Mouse (Mus musculus) cerebellum, adult (tissue): ENCODE data around the gene Rfpl4.
"Not testable (repeated sequence)": the region's sequence is repeated elsewhere in the genome, so short reads cannot be mapped to it uniquely, and the experiment has no call there.

Experiments used
- ATAC-seq: cut with Nextera tagmentation; 2 replicates; pipeline ENCODE4 v1.9.2; 2017; ENCODE audit warnings: mild to moderate bottlenecking, moderate library complexity, mixed read lengths; ENCODE audit not compliant: insufficient number of reproducible peaks, low FRiP score, low TSS enrichment

Gene Rfpl4

DNA sequence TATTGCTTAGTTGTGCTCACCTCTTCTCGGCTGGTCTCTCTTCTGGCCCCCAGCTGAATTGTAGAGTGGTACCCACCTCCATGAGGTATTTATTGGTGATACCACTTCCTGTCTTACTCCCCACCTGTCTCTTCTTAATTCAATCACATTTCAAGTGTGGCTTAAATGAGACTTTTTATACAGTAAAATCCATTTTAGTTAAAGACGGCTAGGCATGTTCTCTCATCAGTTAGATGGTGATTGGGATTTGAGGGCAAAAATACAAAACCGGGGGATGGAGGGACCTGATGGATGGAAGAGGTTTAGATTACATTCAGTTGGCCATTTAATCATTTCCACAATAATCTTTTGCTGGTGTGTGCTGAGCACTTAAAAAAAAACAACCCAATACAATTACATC, at the start of gene Rfpl4:
TSS of gene Rfpl4 (minus strand) at position 101 of the 400 bp plus-strand sequence.
- no peak for ATAC-seq

DNA sequence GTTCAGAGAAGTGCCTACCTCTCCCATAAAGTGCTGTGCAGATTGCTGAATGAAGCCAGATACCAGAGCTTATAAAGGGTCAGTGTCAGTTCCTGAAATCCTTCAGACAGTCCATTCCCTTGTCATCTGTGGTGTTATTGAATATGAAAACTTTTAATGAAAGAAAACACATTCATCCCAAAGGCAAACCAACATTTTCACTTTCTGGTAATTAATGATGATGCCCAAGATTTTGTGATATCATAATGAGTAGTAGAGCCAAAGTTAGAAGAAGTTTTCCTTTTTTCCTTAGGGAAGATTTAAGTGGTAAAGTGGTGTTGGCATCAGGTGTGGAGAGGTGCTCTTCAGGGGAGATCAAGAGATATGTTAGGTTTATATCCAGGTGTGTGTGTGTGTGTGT, 32.8 kb upstream of the Rfpl4 start, which contains the start of gene Vmn1r55:
TSS of gene Vmn1r55 (minus strand) at position 101 of the 400 bp plus-strand sequence.
- not testable (repeated sequence) for ATAC-seq

DNA sequence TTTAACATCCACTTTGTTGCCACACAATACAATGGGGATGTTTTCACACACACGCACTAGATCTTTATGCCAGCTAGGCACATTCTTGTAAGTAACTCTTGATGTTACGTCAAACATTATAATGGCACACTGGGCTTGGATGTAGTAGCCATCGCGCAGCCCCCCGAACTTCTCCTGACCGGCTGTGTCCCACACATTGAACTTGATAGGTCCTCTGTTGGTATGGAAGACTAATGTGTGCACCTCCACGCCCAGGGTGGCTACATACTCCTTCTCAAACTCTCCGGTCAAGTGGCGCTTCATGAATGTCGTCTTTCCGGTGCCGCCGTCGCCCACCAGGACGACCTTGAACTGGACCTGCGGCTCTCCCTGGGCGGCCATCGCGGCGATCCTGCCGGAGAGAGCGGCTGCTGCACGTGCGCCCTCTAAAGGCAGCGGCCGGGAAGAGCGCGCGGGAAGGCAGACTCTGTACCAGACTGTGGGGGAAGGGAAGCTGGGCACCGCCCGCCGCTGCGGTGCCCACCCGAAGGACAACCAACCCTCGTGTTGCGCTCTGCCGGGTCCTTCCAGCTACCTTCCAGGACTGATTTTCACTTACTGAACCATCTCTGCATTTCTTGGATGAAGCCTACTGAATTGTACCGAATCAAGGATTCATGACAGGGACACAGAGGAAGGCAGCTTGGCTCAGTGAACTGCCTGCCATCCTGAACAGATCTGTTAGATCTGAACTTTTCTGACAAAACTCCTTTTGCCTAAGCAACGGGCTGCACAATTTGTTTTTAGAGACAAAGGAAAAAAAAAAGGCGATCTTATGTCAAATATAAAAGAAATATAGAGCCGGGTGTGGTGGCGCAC, 9.0 kb upstream of the Rfpl4 start, which contains the start of gene Rasl2-9:
TSS of gene Rasl2-9 (minus strand) at position 402 of the 858 bp plus-strand sequence.
- peak; percentile 31; the same call in 1 of the 2 replicates for ATAC-seq

- ATAC-seq: no peak
Measured at GRCm38 (mm10) chr7:5125078-5125477, 8.3 kb upstream of the Rfpl4 start.

DNA sequence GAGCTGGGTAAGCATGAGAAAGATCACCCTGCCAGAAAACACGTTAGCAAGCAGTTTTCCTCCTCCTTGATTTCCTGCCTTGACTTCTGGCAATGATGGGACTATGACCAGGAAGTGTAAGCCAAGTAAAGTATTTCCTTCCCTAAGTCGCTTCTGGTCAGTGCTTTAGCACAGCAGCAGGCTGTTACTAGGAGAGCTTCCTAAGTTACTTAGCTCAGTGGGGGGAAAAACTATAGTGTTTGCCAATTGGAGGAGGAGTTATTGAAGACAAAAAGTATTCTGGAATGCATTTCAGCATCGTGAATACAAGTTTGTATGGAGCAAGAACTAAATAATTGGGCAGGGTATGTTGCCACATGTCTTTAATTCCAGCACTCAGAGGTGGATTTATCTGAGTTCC, 4.0 kb downstream of the Rfpl4 start:
- no peak for ATAC-seq

GRCm38 (mm10) chr7:5109301-5109700, 7.4 kb downstream of the Rfpl4 start:
- no peak for ATAC-seq

DNA sequence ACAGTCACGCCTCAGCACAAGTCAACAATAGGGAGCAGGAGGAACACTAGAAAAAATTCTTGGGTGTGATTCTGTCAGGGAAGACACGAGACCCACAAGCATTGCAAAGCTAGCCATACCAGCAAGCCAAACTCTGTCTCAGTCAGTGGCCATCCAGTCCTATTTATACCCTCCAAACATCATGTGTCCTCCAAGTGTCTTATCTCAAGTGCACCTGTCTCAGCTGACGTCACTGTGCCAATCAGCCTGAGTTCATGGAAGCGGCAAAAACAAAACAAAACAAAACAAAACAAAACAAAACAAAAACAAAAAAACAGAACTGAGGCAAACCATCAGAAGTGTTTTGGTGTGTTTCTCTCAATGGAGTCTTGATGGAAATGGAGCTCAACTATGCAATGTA, 8.5 kb downstream of the Rfpl4 start:
- no peak for ATAC-seq

DNA sequence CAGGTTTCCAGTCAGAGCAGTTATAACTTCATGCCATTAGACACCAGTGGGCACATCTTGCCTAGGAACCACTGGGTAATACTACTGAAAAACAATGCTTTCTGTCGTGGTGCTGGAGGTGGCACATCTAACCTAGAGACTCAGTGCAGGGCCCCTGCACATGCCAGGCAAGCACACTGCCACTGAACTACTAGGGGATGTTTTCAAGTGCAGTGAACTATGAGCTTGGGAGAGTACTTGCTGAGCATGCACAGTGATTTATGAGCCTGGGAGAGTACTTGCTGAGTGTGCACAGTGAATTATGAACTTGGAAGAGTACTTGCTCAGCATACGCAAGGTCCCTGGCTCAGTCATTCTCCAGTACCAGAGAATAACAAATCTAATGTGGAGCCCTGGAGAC, 14.2 kb downstream of the Rfpl4 start:
- ATAC-seq: no peak

- no peak for ATAC-seq
Measured at GRCm38 (mm10) chr7:5101066-5101663, 15.6 kb downstream of the Rfpl4 start.

DNA sequence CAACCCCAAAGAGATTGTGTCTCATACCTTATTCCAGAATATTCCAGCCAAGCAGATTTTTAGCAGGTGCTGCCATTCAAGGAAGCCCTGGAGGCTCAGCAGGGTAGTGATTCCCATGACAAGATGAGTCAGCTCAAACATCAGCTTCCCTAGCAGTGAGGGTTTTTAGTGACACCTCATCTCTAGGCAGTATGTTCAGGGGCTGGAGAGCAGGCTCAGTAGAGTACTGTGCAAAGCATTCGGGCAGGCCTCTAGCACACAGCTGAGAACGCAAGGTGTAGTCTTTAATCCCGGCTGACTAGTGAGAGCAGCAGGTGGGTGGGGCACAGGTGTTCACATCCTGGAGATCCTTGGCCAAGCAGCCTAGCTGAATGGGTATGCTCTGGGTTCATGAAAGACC, 17.0 kb downstream of the Rfpl4 start:
- ATAC-seq: no peak

GRCm38 (mm10) chr7:5098769-5099168, 18.0 kb downstream of the Rfpl4 start:
- no peak for ATAC-seq

- no peak for ATAC-seq
Measured at GRCm38 (mm10) chr7:5092831-5093510, 23.8 kb downstream of the Rfpl4 start.

DNA sequence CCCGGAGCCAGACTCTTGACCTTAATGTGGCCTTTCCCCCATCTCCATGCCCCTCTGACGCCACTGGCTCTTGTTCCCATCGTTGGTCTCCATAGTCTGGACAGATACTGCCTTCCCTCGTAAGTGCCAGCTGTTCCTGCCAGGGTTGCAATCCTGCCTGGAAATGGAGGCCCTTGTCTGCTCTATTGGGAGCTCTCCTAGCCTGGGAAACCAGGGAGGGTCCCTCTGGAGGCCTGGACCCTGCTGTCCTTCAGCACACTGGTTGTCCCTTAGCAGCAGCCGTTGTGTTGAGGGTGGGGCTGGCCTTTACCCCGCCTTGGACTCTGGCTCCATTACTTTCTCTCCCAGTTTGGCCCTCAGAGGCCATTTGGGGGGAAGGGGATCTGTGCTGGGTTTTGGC, 24.4 kb downstream of the Rfpl4 start:
- ATAC-seq: no peak

- ATAC-seq: no peak
Measured at GRCm38 (mm10) chr7:5091008-5091728, 25.6 kb downstream of the Rfpl4 start.

DNA sequence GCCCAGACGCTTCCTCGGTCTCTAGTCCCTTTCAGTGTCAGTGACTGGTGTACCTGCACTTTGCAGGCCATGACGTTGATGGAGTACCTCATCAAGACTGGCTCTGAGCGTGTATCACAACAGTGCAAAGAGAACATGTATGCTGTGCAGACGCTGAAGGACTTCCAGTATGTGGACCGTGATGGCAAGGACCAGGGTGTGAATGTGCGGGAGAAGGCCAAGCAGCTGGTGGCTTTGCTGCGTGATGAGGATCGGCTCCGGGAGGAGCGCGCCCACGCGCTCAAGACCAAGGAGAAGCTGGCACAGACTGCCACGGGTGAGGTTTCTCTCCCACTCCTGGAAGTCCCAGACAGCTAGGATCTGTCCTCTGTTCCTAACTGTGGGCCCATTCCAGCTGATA, 26.9 kb downstream of the Rfpl4 start:
- ATAC-seq: no peak

GRCm38 (mm10) chr7:5087886-5088285, 28.9 kb downstream of the Rfpl4 start:
- no peak for ATAC-seq

- no peak for ATAC-seq
Measured at GRCm38 (mm10) chr7:5086921-5087440, 29.8 kb downstream of the Rfpl4 start.

DNA sequence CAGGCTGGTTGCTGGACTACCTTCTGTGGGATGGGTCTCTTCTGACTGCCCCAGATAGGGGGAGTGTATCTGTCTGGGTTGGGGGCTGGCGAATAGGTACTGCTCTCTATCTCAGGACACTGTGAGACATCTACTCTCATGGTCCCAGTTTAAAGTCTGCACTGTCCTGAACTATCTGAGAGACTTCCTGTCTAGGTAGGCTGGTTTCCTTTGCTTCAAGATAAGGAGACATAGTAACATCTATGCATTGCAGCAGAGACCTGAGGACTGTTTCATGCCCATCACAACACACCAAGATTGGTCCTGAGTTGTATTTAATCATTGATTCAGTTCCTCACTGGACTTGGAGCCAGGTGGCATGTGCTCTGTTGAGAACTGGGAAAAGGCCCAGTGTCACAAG, 31.2 kb downstream of the Rfpl4 start:
- no peak for ATAC-seq

- no peak for ATAC-seq
Measured at GRCm38 (mm10) chr7:5083325-5084105, 33.2 kb downstream of the Rfpl4 start.
